Mouse (Mus musculus) T-helper 17 cell (primary cell): ENCODE results near the gene Ccdc189.

ENCODE experiments used
- in situ Hi-C, 2 experiments: fragments of 300-600 bp; cut with MboI, MseI; formaldehyde crosslinking; loops; 1 replicate in 1 of 2; 2 replicates in 1 of 2; pipeline ENCODE4 v1.15.1; 2025; ENCODE audit warnings: high pct_unique_total_duplicates in 2 of 2

Ccdc189 gene

GRCm38 (mm10) chr7:127596747-127597146 lies 8.4 kb upstream of the Ccdc189 start:
- in situ Hi-C loops, result no loop called here

- in situ Hi-C loops, result no loop called here
Observed at GRCm38 (mm10) chr7:127592575-127592974, 4.2 kb upstream of the Ccdc189 start.

DNA sequence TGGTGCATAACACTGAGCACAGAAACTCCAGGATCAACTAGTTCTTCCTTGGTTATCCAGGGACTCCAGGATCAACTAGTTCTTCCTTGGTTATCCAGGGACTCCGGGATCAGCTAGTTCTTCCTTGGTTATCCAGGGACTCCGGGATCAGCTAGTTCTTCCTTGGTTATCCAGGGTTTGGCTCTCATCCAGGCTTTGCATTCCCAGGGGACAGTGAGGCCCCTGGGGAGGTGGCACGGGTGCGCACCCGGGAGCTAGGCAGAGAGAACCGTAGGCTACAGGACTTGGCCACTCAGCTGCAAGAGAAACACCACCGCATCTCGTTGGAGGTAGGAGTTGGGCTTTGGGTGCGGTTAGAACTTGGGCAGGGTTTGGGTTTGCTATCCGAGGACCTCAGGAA lies 2.7 kb upstream of the Ccdc189 start:
- in situ Hi-C loops, result no loop called here

- in situ Hi-C loops, result no loop called here
Observed at GRCm38 (mm10) chr7:127589637-127590036, 1.2 kb upstream of the Ccdc189 start.

DNA sequence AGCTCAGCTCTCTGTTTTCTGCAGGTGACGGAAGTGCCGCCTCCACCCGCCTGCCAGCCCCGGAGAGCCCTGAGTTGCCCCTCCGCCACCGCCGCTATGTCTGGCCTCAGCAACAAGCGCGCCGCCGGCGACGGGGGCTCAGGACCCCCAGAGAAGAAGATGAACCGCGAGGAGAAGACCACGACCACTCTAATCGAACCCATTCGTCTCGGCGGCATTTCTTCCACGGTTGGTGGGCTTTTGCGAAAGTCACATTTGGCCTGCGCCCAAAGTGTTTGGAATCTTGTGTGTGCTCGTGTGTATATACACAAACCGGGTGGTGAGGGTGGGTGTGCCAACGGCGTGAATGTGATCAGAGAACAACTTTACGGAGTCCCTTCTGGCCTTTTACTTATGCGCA lies 506 bp upstream of the Ccdc189 start:
- in situ Hi-C loops, result no loop called here

GRCm38 (mm10) chr7:127587196-127587595 lies 1.2 kb downstream of the Ccdc189 start:
- in situ Hi-C loops, result no loop called here

- in situ Hi-C loops, result no loop called here
Observed at GRCm38 (mm10) chr7:127586149-127586548, 2.2 kb downstream of the Ccdc189 start.

- in situ Hi-C loops, result no loop called here
Observed at GRCm38 (mm10) chr7:127585031-127585430, 3.4 kb downstream of the Ccdc189 start.

- in situ Hi-C loops, result no loop called here
Observed at GRCm38 (mm10) chr7:127583260-127583659, 5.1 kb downstream of the Ccdc189 start.

DNA sequence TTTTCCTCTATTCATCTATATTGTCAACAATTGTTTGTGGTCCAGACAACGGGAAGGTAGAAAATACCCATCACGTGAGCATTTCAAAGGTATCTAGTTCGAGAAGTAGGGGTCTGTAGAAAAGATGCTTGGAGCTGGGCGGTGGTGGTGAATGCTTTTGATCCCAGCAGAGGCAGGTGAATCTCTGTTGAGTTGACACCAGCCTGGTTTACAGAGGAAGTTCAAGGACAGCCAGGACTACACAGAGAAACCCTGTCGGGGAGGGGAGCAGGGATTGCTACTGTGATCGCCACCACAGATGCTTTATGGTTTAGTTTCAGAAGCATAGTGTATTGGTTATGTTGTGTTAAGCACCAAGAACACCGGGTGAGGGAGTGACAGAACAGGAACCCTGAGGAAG lies 14.3 kb downstream of the Ccdc189 start:
- in situ Hi-C loops, result no loop called here

- in situ Hi-C loops, result no loop called here
Observed at GRCm38 (mm10) chr7:127573503-127574008, 14.8 kb downstream of the Ccdc189 start.

- in situ Hi-C loops, result no loop called here
Observed at GRCm38 (mm10) chr7:127572895-127573471, 15.4 kb downstream of the Ccdc189 start, which contains the start of gene Phkg2. Phkg2 (plus strand) TSS chr7:127573340.

DNA sequence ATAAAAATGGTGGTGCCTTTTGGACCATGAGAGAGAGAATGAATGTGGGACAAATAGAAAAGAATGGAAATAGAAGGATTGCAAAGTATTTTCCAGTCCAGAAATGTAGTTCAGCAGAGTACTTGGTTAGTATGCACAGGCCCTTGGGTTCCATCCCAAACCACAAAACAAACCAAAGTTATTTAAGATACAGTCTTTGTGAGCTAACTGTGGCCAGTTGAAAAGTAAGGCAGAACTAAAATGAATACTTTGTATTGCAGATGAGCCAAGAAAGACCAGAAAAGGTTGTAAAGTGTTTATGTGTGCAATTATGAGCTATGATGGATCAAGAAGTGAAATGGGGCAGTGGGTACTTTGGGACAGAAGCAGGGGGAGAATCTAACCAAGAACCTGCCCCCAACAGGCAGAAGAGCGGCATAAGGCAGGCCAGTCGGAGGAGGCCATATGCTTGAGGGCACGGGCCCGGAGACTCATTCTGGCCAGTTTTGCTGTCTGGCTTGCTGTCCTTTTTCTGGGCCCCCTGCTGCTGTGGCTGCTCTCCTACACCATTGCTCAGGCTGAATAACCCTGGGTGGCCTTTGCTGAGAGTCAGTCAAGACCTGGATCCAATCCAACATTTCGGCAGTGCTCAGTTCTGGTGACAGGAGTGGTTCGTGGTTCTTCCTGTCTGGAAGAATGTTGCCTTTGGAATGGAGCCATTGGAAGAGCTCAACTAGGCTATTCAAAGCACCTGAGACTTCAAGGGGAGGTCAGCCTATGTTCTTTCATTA lies 23.8 kb downstream of the Ccdc189 start:
- in situ Hi-C loops, result no loop called here

DNA sequence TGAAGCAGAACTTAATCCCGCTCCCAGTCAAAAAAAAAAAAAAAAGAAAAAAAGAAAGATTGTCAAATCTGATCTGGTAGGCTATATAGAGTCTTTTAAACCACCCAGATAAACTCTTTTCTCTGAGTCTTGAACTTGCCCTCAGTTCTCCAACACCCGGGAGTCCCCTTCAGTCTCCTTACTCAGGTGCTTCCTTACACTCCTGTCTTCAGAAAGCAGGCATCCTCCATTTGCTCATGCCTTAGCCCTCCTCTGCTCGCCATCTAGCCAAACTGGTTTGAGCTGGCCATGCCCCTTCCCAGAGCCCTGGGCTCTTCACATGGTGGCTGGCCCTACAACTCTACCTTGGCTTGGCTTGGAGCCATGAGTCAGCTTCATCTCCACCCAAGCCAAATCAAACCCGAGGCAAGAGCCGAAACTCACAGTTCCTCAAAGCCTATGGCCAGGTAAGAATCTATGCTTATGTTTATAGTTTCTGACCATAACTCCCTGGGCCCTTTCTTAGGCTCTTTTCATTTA lies 27.0 kb downstream of the Ccdc189 start, which contains the start of gene Tmem265:
Gene Tmem265 (plus strand): TSS at position 51 of the 519 bp plus-strand sequence.
- in situ Hi-C loops, result no loop called here

DNA sequence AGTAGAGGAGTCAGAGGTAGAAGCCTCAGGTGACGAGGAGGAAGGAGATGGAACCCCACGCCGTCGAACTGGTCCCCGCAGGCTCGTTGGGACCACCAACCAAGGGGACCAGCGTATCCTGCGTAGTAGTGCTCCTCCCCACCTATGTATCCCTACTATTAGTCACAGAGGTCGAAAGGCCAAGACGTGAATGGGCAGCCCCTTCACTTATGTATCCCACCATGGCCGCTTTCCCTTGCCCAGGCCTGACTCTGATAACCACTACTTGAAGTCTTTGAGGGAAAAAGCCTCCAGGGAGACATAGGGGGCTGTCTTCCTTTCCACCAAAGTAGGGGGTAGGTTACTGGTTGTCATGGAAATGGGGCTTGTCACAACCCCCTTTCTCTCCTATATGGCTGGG lies 27.8 kb downstream of the Ccdc189 start:
- in situ Hi-C loops, result no loop called here

GRCm38 (mm10) chr7:127551558-127551957 lies 36.8 kb downstream of the Ccdc189 start:
- in situ Hi-C loops, result loop anchor here in 1 of 2 experiments (10.0 kb wide), 1 partner anchor 227 kb away; no protein-coding TSS in a partner anchor

GRCm38 (mm10) chr7:127549116-127549835 lies 39.1 kb downstream of the Ccdc189 start:
- in situ Hi-C loops, result loop anchor here in 1 of 2 experiments (25.0 kb wide), 1 partner anchor 987 kb away; the partner anchor contains the start of gene Eif3c

- in situ Hi-C loops, result loop anchor here in 1 of 2 experiments (25.0 kb wide), 1 partner anchor 979 kb away; the partner anchor contains the start of gene Eif3c
Observed at GRCm38 (mm10) chr7:127541671-127542070, 46.7 kb downstream of the Ccdc189 start.
